Mouse (Mus musculus) bone marrow, adult 2 months (tissue): ENCODE measurements at regions not wholly inside any gene's neighbourhood (a gene's known extent, or its start where the extent isn't known, plus 50 kb on each side); places are given as distances from the start of the nearest gene placed in this dataset.
"Not testable (repeated sequence)": the region's sequence is repeated elsewhere in the genome, so short reads cannot be mapped to it uniquely, and the experiment has no call there.

Source experiments
- CTCF ChIP-seq: fragments of 200-500 bp; IDR thresholded peaks from 2 replicates; pipeline ENCODE4 v1.5.1; 2011; ENCODE audit warnings: low read length, control low read depth; ENCODE audit not compliant: control insufficient read depth, insufficient read depth
- POLR2A ChIP-seq: fragments of 200-500 bp; IDR thresholded peaks from 2 replicates; pipeline ENCODE4 v1.6.1; 2011; ENCODE audit warnings: low read depth, mild to moderate bottlenecking, control low read depth, low read length, borderline replicate concordance; ENCODE audit not compliant: control insufficient read depth

- TF ChIP-seq CTCF, POLR2A: not testable (repeated sequence)
Measured at GRCm38 (mm10) chr14:53523430-53523829, 730.5 kb downstream of the Dad1 start.
